ENCODE assay signal across 8 mouse cellular contexts in genomic region chr1:191574871-191575457, GRCm38 (mm10). TPM values are rescaled to one million over a fixed set of nuclear protein-coding genes. Genes with fewer than 3 reads are reported as not detected.
DNase-seq lines count a peak whose midpoint lies in the region; ATAC-seq and TF ChIP-seq lines count a peak whose summit lies in the region.

No protein-coding gene starts in this region.

- peak overlapping the region; percentile 83 for H3K9ac ChIP-seq in limb, embryonic 12.5 days (replicated peaks)
- peak overlapping the region; percentile 66 for H3K9ac ChIP-seq in midbrain, embryonic 13.5 days (replicated peaks)

- WGBS in limb, embryonic 12.5 days: under 1% methylated on average over 52 of the region's 52 CpGs
- WGBS in midbrain, embryonic 13.5 days: under 1% methylated on average over 52 of the region's 52 CpGs

- H3K36me3 ChIP-seq in limb, embryonic 12.5 days: peaks cover 14% of the 10 kb centered on the region
- 0 out of 2 replicates have a peak, but pooled peaks cover 2% of the 10 kb centered on the region for H3K36me3 ChIP-seq in midbrain, embryonic 13.5 days

- H3K27me3 ChIP-seq in limb, embryonic 12.5 days: no peaks in the 10 kb centered on the region
- H3K27me3 ChIP-seq in midbrain, embryonic 13.5 days: no peaks in the 10 kb centered on the region

- no peak for TF ChIP-seq CTCF in cortical plate, adult 2 months (IDR thresholded peaks at IDR 0.05; ENCODE audit: extremely low read depth, insufficient read depth, low read length)

- peak overlapping the region; percentile 72 for H3K4me2 ChIP-seq in limb, embryonic 12.5 days
- H3K4me2 ChIP-seq in midbrain, embryonic 13.5 days (replicated peaks): peak overlapping the region; percentile 91

- H3K9me3 ChIP-seq in limb, embryonic 12.5 days: peaks cover 5% of the 10 kb centered on the region; the same call in 1 of the 2 replicates
- no peaks in the 10 kb centered on the region; the same call in 1 of the 2 replicates for H3K9me3 ChIP-seq in midbrain, embryonic 13.5 days

- no peak overlapping the region for H3K27ac ChIP-seq in cortical plate, adult 2 months (ENCODE audit: insufficient read depth, low read length)
- peak overlapping the region; percentile 96 for H3K27ac ChIP-seq in limb, embryonic 12.5 days
- H3K27ac ChIP-seq in midbrain, embryonic 13.5 days: peak overlapping the region; percentile 53

- DNase-seq in adrenal gland, postnatal 14 days: peak; percentile 78
- no peak for DNase-seq in adrenal gland, adult 2 months
- peak; percentile 80 for DNase-seq in CD4-positive helper T cell, adult 2 months (ENCODE audit: low read depth, low spot score)
- peak; percentile 67 for DNase-seq in thymus, postnatal 25 days

- TF ChIP-seq POLR2A in cortical plate, adult 2 months (IDR thresholded peaks at IDR 0.05; ENCODE audit: extremely low read depth, insufficient read depth, low read length): no peak

- H3K4me1 ChIP-seq in cortical plate, adult 2 months (ENCODE audit: control insufficient read depth, insufficient read depth, low read length): no peaks in the 10 kb centered on the region
- H3K4me1 ChIP-seq in limb, embryonic 12.5 days (replicated peaks): peaks cover 28% of the 10 kb centered on the region
- peaks cover 36% of the 10 kb centered on the region for H3K4me1 ChIP-seq in midbrain, embryonic 13.5 days (replicated peaks)

- peak; percentile 23 to 38 for ATAC-seq in hematopoietic stem cell, adult 5-6 weeks (replicated peaks in 1 of 2; ENCODE audit: insufficient read depth in 1 of 2, low FRiP score in 2 of 2, low TSS enrichment in 1 of 2, low read depth in 1 of 2, poor library complexity in 2 of 2, severe bottlenecking in 2 of 2)
- peak; percentile 27 for ATAC-seq in limb, embryonic 12.5 days (ENCODE audit: insufficient number of reproducible peaks, insufficient read depth, low FRiP score, low TSS enrichment, low read depth)
- ATAC-seq in midbrain, embryonic 13.5 days: peak; percentile 22

- H3K4me3 ChIP-seq in cortical plate, adult 2 months (ENCODE audit: insufficient read depth, low read length): peak overlapping the region; percentile 49
- peak overlapping the region; percentile 84 for H3K4me3 ChIP-seq in limb, embryonic 12.5 days (replicated peaks)
- peak overlapping the region; percentile 76 for H3K4me3 ChIP-seq in midbrain, embryonic 13.5 days (replicated peaks)

RNA-seq across cellular contexts. Expression of gene Dtl, which starts 0.4 kb away (rescaled TPM):
- total RNA-seq in adrenal gland, postnatal 14 days (2021): 6.7 and 7.6 TPM in 2 replicates
- 1 to 10 TPM in 1 of 2 experiments, under 1 TPM in 1; 0.90 to 1.0 TPM for total RNA-seq in adrenal gland, adult 2 months (2021)
- polyA plus RNA-seq in adrenal gland, adult 2 months (2012; rRNA removed): 0.19 and 0.34 TPM in 2 replicates
- 5.1 and 5.3 TPM in 2 replicates for polyA plus RNA-seq in cortical plate, adult 2 months (2012; rRNA removed)
- total RNA-seq in hematopoietic stem cell, adult 5-6 weeks (2017): 81.7 and 96.1 TPM in 2 replicates
- 88.8 and 91.4 TPM in 2 replicates for polyA plus RNA-seq in limb, embryonic 12.5 days (2016; fragmentation: Nextera tagmentation; extraction: Ambion mirVana)
- 19.0 and 21.2 TPM in 2 replicates for polyA plus RNA-seq in midbrain, embryonic 13.5 days (2015; fragmentation: Nextera tagmentation; extraction: Ambion mirVana)

RNA-seq across cellular contexts. Expression of gene Ints7, which starts 0.5 kb away (rescaled TPM):
- total RNA-seq in adrenal gland, postnatal 14 days (2021): 28.0 and 30.1 TPM in 2 replicates
- total RNA-seq in adrenal gland, adult 2 months (2021): 10 to 100 TPM; 23.2 to 26.2 TPM
- polyA plus RNA-seq in adrenal gland, adult 2 months (2012; rRNA removed): 15.9 and 19.6 TPM in 2 replicates
- 47.3 and 50.6 TPM in 2 replicates for polyA plus RNA-seq in cortical plate, adult 2 months (2012; rRNA removed)
- 63.7 and 76.4 TPM in 2 replicates for total RNA-seq in hematopoietic stem cell, adult 5-6 weeks (2017)
- polyA plus RNA-seq in limb, embryonic 12.5 days (2016; fragmentation: Nextera tagmentation; extraction: Ambion mirVana): 77.8 and 83.1 TPM in 2 replicates
- polyA plus RNA-seq in midbrain, embryonic 13.5 days (2015; fragmentation: Nextera tagmentation; extraction: Ambion mirVana): 47.2 and 52.0 TPM in 2 replicates
